In the genomic region with DNA sequence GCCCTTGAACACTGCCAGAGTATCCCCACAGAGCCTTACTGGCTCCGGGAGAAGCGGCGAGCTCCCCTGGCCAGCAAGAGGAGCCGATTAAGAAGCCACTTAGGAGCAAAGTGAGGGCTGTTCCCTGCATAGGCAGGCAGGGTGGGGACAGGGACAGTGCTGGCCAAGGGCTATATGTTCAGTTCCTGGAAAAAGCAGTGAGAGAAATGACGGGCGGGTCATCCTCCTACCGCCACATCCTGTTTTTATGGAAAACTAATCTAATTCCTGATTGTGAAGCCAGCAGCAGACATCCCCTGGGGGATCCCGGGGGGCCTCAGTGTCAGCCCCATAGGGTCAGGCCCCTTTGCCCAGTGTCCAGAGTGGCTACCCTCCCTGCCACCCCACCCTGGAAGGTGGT, we compare ENCODE assay signal across 16 mouse cellular contexts. TPM values are rescaled to one million over a fixed set of nuclear protein-coding genes. Genes with fewer than 3 reads are reported as not detected.
A peak's percentile ranks its signal among the peaks of the same experiment; 100 is the strongest.
DNase-seq lines count a peak whose midpoint lies in the region; ATAC-seq and TF ChIP-seq lines count a peak whose summit lies in the region.
"Had no signal": no experiment of that assay in that cellular context is flagged by ENCODE, and none has a peak within 500 bp of the region (broad histone marks: within the 10 kb centered on the region; RNA-seq: fewer than 3 reads in every experiment).

No protein-coding gene starts in this region.

- H3K4me1 ChIP-seq in kidney, embryonic 14.5 days (ENCODE audit: control insufficient read depth, insufficient read depth, low read length), result peaks cover 10% of the 10 kb centered on the region
- peaks cover 12% of the 10 kb centered on the region for H3K4me1 ChIP-seq in midbrain, embryonic 10.5 days
- H3K4me1 ChIP-seq in midbrain, embryonic 13.5 days (replicated peaks), result no peaks in the 10 kb centered on the region
- peaks cover 17% of the 10 kb centered on the region for H3K4me1 ChIP-seq in heart, postnatal 0 days (ENCODE audit: control insufficient read depth, insufficient read depth)
- H3K4me1 ChIP-seq: hindbrain, embryonic 15.5 days; midbrain, embryonic 15.5 days had no signal

- no peak for ATAC-seq in kidney, embryonic 14.5 days (ENCODE audit: low FRiP score, low TSS enrichment)
- no peak for ATAC-seq in midbrain, embryonic 13.5 days
- peak; percentile 44 for ATAC-seq in heart, postnatal 0 days (ENCODE audit: insufficient read depth, low read depth)
- ATAC-seq: forebrain, postnatal 0 days; midbrain, embryonic 15.5 days; Patski had no signal

- no peak for TF ChIP-seq CTCF in heart, postnatal 0 days (IDR thresholded peaks at IDR 0.05; ENCODE audit: low read depth)

- H3K4me2 ChIP-seq in kidney, embryonic 14.5 days (replicated peaks; ENCODE audit: low read depth, low read length), result no peak overlapping the region
- H3K4me2 ChIP-seq in midbrain, embryonic 13.5 days (replicated peaks), result no peak overlapping the region
- peak overlapping the region; percentile 35 for H3K4me2 ChIP-seq in heart, postnatal 0 days (ENCODE audit: low read depth, low read length)
- H3K4me2 ChIP-seq: hindbrain, embryonic 15.5 days; midbrain, embryonic 15.5 days; neural tube, embryonic 13.5 days had no signal

- TF ChIP-seq EP300 in heart, postnatal 0 days (IDR thresholded peaks at IDR 0.05; ENCODE audit: low read depth), result peak; percentile 50; the same call in 1 of the 2 replicates

- no peaks in the 10 kb centered on the region for H3K36me3 ChIP-seq in kidney, embryonic 14.5 days (ENCODE audit: control insufficient read depth, insufficient read depth, low read length)
- H3K36me3 ChIP-seq in midbrain, embryonic 10.5 days, result no peaks in the 10 kb centered on the region
- no peaks in the 10 kb centered on the region for H3K36me3 ChIP-seq in midbrain, embryonic 13.5 days
- no peaks in the 10 kb centered on the region for H3K36me3 ChIP-seq in heart, postnatal 0 days (replicated peaks; ENCODE audit: control insufficient read depth, insufficient read depth, low read length)
- H3K36me3 ChIP-seq: hindbrain, embryonic 15.5 days; midbrain, embryonic 15.5 days; neural tube, embryonic 13.5 days had no signal

- H3K27ac ChIP-seq in kidney, embryonic 14.5 days (ENCODE audit: low read depth, low read length), result peak overlapping the region; percentile 15; the same call in 1 of the 2 replicates
- peak overlapping the region; percentile 7; the same call in 1 of the 2 replicates for H3K27ac ChIP-seq in midbrain, embryonic 10.5 days (replicated peaks)
- H3K27ac ChIP-seq in midbrain, embryonic 13.5 days, result no peak overlapping the region
- H3K27ac ChIP-seq in heart, postnatal 0 days (ENCODE audit: low read depth), result peak overlapping the region; percentile 82
- H3K27ac ChIP-seq: hindbrain, embryonic 15.5 days; midbrain, embryonic 15.5 days; neural tube, embryonic 13.5 days had no signal

- H3K9ac ChIP-seq in kidney, embryonic 14.5 days (ENCODE audit: low read depth, low read length), result no peak overlapping the region
- H3K9ac ChIP-seq in midbrain, embryonic 13.5 days (replicated peaks), result no peak overlapping the region
- H3K9ac ChIP-seq in heart, postnatal 0 days (replicated peaks; ENCODE audit: low read depth, low read length), result no peak overlapping the region
- H3K9ac ChIP-seq: forebrain, postnatal 0 days; hindbrain, embryonic 15.5 days; midbrain, embryonic 15.5 days; neural tube, embryonic 13.5 days had no signal

- no peak overlapping the region for H3K4me3 ChIP-seq in kidney, embryonic 14.5 days (ENCODE audit: low read length)
- no peak overlapping the region for H3K4me3 ChIP-seq in midbrain, embryonic 10.5 days
- no peak overlapping the region for H3K4me3 ChIP-seq in midbrain, embryonic 13.5 days (replicated peaks)
- H3K4me3 ChIP-seq in heart, postnatal 0 days (ENCODE audit: low read depth, low read length), result no peak overlapping the region
- H3K4me3 ChIP-seq: hindbrain, embryonic 15.5 days; midbrain, embryonic 15.5 days; neural tube, embryonic 13.5 days had no signal

- no peaks in the 10 kb centered on the region for H3K27me3 ChIP-seq in kidney, embryonic 14.5 days (ENCODE audit: control insufficient read depth, insufficient read depth, low read length)
- H3K27me3 ChIP-seq in midbrain, embryonic 10.5 days (ENCODE audit: low read depth, poor library complexity, severe bottlenecking), result no peaks in the 10 kb centered on the region
- no peaks in the 10 kb centered on the region for H3K27me3 ChIP-seq in midbrain, embryonic 13.5 days
- no peaks in the 10 kb centered on the region for H3K27me3 ChIP-seq in heart, postnatal 0 days (ENCODE audit: control insufficient read depth, insufficient read depth, low read length)
- H3K27me3 ChIP-seq: hindbrain, embryonic 15.5 days; midbrain, embryonic 15.5 days; Patski had no signal

- WGBS in kidney, embryonic 14.5 days, result 72% methylated on average over 8 of the region's 8 CpGs
- 89% methylated on average over 8 of the region's 8 CpGs for WGBS in midbrain, embryonic 10.5 days
- WGBS in midbrain, embryonic 13.5 days, result 86% methylated on average over 8 of the region's 8 CpGs
- WGBS in heart, postnatal 0 days, result 57% methylated on average over 8 of the region's 8 CpGs

- H3K9me3 ChIP-seq in kidney, embryonic 14.5 days (ENCODE audit: control insufficient read depth, low read length), result no peaks in the 10 kb centered on the region
- H3K9me3 ChIP-seq in midbrain, embryonic 10.5 days (replicated peaks), result no peaks in the 10 kb centered on the region
- H3K9me3 ChIP-seq in midbrain, embryonic 13.5 days, result no peaks in the 10 kb centered on the region
- no peaks in the 10 kb centered on the region for H3K9me3 ChIP-seq in heart, postnatal 0 days (replicated peaks; ENCODE audit: control insufficient read depth, low read length)
- H3K9me3 ChIP-seq: hindbrain, embryonic 15.5 days; midbrain, embryonic 15.5 days; neural tube, embryonic 13.5 days had no signal

- no peak for DNase-seq in kidney, adult 8-10 months
- DNase-seq in midbrain, embryonic 10.5 days (ENCODE audit: low spot score), result no peak
- DNase-seq in heart, postnatal 0 days (ENCODE audit: low spot score), result peak; percentile 28
- DNase-seq in adrenal gland, postnatal 14 days, result no peak
- no peak for DNase-seq in cerebellum, postnatal 25 days
- DNase-seq in retina, postnatal 1 day, result no peak
- DNase-seq: adrenal gland, adult 2 months; cerebellum, postnatal 14 days; forebrain, postnatal 0 days; gastrocnemius, postnatal 25 days had no signal

RNA-seq across cellular contexts. Expression of a gene that starts 19.8 kb away (rescaled TPM):
- 16.5 and 17.9 TPM in 2 replicates for polyA plus RNA-seq in kidney, embryonic 14.5 days (2014; fragmentation: Nextera tagmentation; extraction: Ambion mirVana)
- polyA plus RNA-seq in midbrain, embryonic 10.5 days (2016; fragmentation: Nextera tagmentation; extraction: Ambion mirVana), result 5.8 and 8.2 TPM in 2 replicates
- 1.6 and 2.9 TPM in 2 replicates for polyA plus RNA-seq in midbrain, embryonic 13.5 days (2015; fragmentation: Nextera tagmentation; extraction: Ambion mirVana)
- 87.0 and 92.7 TPM in 2 replicates for total RNA-seq in heart, postnatal 0 days (2014; rRNA removed; ENCODE audit: low replicate concordance)
- polyA plus RNA-seq in heart, postnatal 0 days (2015; fragmentation: Nextera tagmentation; extraction: Ambion mirVana), result 8.0 and 10.1 TPM in 2 replicates
- total RNA-seq in adrenal gland, postnatal 14 days (2021), result 23.2 and 29.9 TPM in 2 replicates

RNA-seq across cellular contexts. Expression of a gene that starts 36.5 kb away (rescaled TPM):
- polyA plus RNA-seq in kidney, embryonic 14.5 days (2014; fragmentation: Nextera tagmentation; extraction: Ambion mirVana), result 42.7 and 48.5 TPM in 2 replicates
- polyA plus RNA-seq in midbrain, embryonic 10.5 days (2016; fragmentation: Nextera tagmentation; extraction: Ambion mirVana), result 63.2 and 70.9 TPM in 2 replicates
- polyA plus RNA-seq in midbrain, embryonic 13.5 days (2015; fragmentation: Nextera tagmentation; extraction: Ambion mirVana), result 13.8 and 14.1 TPM in 2 replicates
- 27.5 and 52.3 TPM in 2 replicates for total RNA-seq in heart, postnatal 0 days (2014; rRNA removed; ENCODE audit: low replicate concordance)
- polyA plus RNA-seq in heart, postnatal 0 days (2015; fragmentation: Nextera tagmentation; extraction: Ambion mirVana), result 9.9 and 10.0 TPM in 2 replicates
- 15.5 and 15.8 TPM in 2 replicates for total RNA-seq in adrenal gland, postnatal 14 days (2021)

RNA-seq across cellular contexts. Expression of a gene that starts 45.4 kb away (rescaled TPM):
- 370 and 400 TPM in 2 replicates for polyA plus RNA-seq in kidney, embryonic 14.5 days (2014; fragmentation: Nextera tagmentation; extraction: Ambion mirVana)
- 241 and 278 TPM in 2 replicates for polyA plus RNA-seq in midbrain, embryonic 10.5 days (2016; fragmentation: Nextera tagmentation; extraction: Ambion mirVana)
- 136 and 152 TPM in 2 replicates for polyA plus RNA-seq in midbrain, embryonic 13.5 days (2015; fragmentation: Nextera tagmentation; extraction: Ambion mirVana)
- 106 and 112 TPM in 2 replicates for total RNA-seq in heart, postnatal 0 days (2014; rRNA removed; ENCODE audit: low replicate concordance)
- polyA plus RNA-seq in heart, postnatal 0 days (2015; fragmentation: Nextera tagmentation; extraction: Ambion mirVana), result 104 and 119 TPM in 2 replicates
- total RNA-seq in adrenal gland, postnatal 14 days (2021), result 71.3 and 74.9 TPM in 2 replicates

RNA-seq across cellular contexts. Expression of a gene that starts 55.4 kb away (rescaled TPM):
- polyA plus RNA-seq in kidney, embryonic 14.5 days (2014; fragmentation: Nextera tagmentation; extraction: Ambion mirVana), result 50.4 and 51.6 TPM in 2 replicates
- 71.5 and 72.6 TPM in 2 replicates for polyA plus RNA-seq in midbrain, embryonic 10.5 days (2016; fragmentation: Nextera tagmentation; extraction: Ambion mirVana)
- 73.0 and 80.7 TPM in 2 replicates for polyA plus RNA-seq in midbrain, embryonic 13.5 days (2015; fragmentation: Nextera tagmentation; extraction: Ambion mirVana)
- 19.5 and 28.4 TPM in 2 replicates for total RNA-seq in heart, postnatal 0 days (2014; rRNA removed; ENCODE audit: low replicate concordance)
- 20.9 and 24.3 TPM in 2 replicates for polyA plus RNA-seq in heart, postnatal 0 days (2015; fragmentation: Nextera tagmentation; extraction: Ambion mirVana)
- 21.3 and 23.0 TPM in 2 replicates for total RNA-seq in adrenal gland, postnatal 14 days (2021)

RNA-seq across cellular contexts. Expression of a gene that starts 55.4 kb away (rescaled TPM):
- polyA plus RNA-seq in kidney, embryonic 14.5 days (2014; fragmentation: Nextera tagmentation; extraction: Ambion mirVana), result 33.5 and 35.3 TPM in 2 replicates
- 31.7 and 35.6 TPM in 2 replicates for polyA plus RNA-seq in midbrain, embryonic 10.5 days (2016; fragmentation: Nextera tagmentation; extraction: Ambion mirVana)
- 37.8 and 38.1 TPM in 2 replicates for polyA plus RNA-seq in midbrain, embryonic 13.5 days (2015; fragmentation: Nextera tagmentation; extraction: Ambion mirVana)
- 39.7 and 42.7 TPM in 2 replicates for total RNA-seq in heart, postnatal 0 days (2014; rRNA removed; ENCODE audit: low replicate concordance)
- polyA plus RNA-seq in heart, postnatal 0 days (2015; fragmentation: Nextera tagmentation; extraction: Ambion mirVana), result 39.4 and 45.9 TPM in 2 replicates
- total RNA-seq in adrenal gland, postnatal 14 days (2021), result 37.9 and 38.5 TPM in 2 replicates
